Comparison of ENCODE assay signal across 15 mouse cellular contexts in the genomic region with DNA sequence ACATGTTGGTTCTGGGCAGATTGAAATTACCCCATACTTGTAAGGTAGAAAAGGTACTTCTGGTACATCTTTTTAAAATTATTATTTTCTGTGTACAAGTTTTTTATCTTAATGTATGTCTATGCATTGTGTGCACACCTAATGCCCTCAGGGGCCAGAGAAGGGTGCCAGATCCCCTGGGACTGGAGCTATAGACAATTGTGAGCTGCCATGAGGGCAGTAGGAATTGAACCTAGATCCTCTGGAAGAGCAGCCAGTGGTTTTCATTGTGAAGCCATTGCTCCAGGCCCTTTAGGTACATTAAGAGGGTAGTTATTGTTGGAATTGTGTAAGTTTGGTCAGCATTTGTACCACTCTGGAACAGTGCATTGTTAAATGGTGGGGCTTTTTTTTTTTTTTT. TPM values are rescaled to one million over a fixed set of nuclear protein-coding genes. Genes with fewer than 3 reads are reported as not detected.
"Had no signal": no experiment of that assay in that cellular context is flagged by ENCODE, and none has a peak within 500 bp of the region (broad histone marks: within the 10 kb centered on the region; RNA-seq: fewer than 3 reads in every experiment).

No protein-coding gene starts in this region.

- H3K9ac ChIP-seq: limb, embryonic 15.5 days; liver, embryonic 14.5 days; midbrain, embryonic 13.5 days; neural tube, embryonic 15.5 days had no signal

- DNase-seq: layer of hippocampus, adult 9-11 months; layer of hippocampus, postnatal 36 days; lung, adult 18-20 months; lung, postnatal 10 days; lung, postnatal 4 days; right cerebral cortex, adult 18-20 months; right cerebral cortex, postnatal 25 days; thymus, postnatal 4 days had no signal

- H3K27me3 ChIP-seq: limb, embryonic 15.5 days; megakaryocyte, embryonic 14.5 days; midbrain, embryonic 13.5 days; neural tube, embryonic 15.5 days had no signal

- H3K4me2 ChIP-seq: midbrain, embryonic 13.5 days; neural tube, embryonic 15.5 days had no signal

- H3K27ac ChIP-seq: liver, embryonic 14.5 days; midbrain, embryonic 13.5 days; neural tube, embryonic 15.5 days had no signal

- H3K4me3 ChIP-seq: limb, embryonic 15.5 days; midbrain, embryonic 13.5 days; neural tube, embryonic 15.5 days had no signal

- H3K4me1 ChIP-seq: midbrain, embryonic 13.5 days had no signal

- H3K9me3 ChIP-seq: limb, embryonic 15.5 days; midbrain, embryonic 13.5 days; neural tube, embryonic 15.5 days had no signal

- H3K36me3 ChIP-seq: limb, embryonic 15.5 days; midbrain, embryonic 13.5 days; neural tube, embryonic 15.5 days had no signal

- ATAC-seq: midbrain, embryonic 13.5 days had no signal

RNA-seq across cellular contexts. Expression of a gene that starts 47.7 kb away (rescaled TPM):
- polyA plus RNA-seq: kidney, embryonic 14.5 days had no signal

RNA-seq across cellular contexts. Expression of a gene that starts 53.7 kb away (rescaled TPM):
- polyA plus RNA-seq: neural tube, embryonic 11.5 days had no signal
